Mouse (Mus musculus): Measurements from ENCODE around the gene C1rl. TPM values are rescaled to one million over a fixed set of nuclear protein-coding genes. Genes with fewer than 3 reads are reported as not detected.
A peak's percentile ranks its signal among the peaks of the same experiment; 100 is the strongest.

The C1rl gene
- total and polyA plus RNA-seq, 2 experiments, result 53.6 to 73.0 TPM

- Histone ChIP-seq H3K36me3 (ENCODE audit: control insufficient read depth, insufficient read depth, low read length) (no peaks in the 10 kb centered on the region), H3K79me2 (ENCODE audit: control insufficient read depth, insufficient read depth, low read length) (no peaks in the 10 kb centered on the region), H3K27me3 (ENCODE audit: control insufficient read depth, insufficient read depth, low read length) (no peaks in the 10 kb centered on the region), H3K9ac (ENCODE audit: low read depth, low read length) (no peak overlapping the region), H3K4me1 (ENCODE audit: control insufficient read depth, insufficient read depth, low read length) (peaks cover 16% of the 10 kb centered on the region), H3K4me3 (ENCODE audit: insufficient read depth, low read depth, low read length) (no peak overlapping the region), H3K27ac (replicated peaks; ENCODE audit: insufficient read depth, low read depth, low read length) (peak overlapping the region; percentile 81)
- no peak for TF ChIP-seq POLR2A (IDR thresholded peaks at IDR 0.05; ENCODE audit: extremely low read depth, insufficient read depth, low read length)
- TF ChIP-seq CTCF (IDR thresholded peaks at IDR 0.05; ENCODE audit: low read depth, low read length), result no peak
- peak; percentile 92 for DNase-seq (ENCODE audit: extremely low read depth, low read depth, low spot score)
- 38% methylated on average over 5 of the region's 5 CpGs for WGBS
Observed at GRCm38 (mm10) chr6:124456243-124456642, 36.7 kb upstream of the C1rl start.

GRCm38 (mm10) chr6:124457827-124458226 is 35.1 kb upstream of the C1rl start:
- Histone ChIP-seq H3K79me2 (ENCODE audit: control insufficient read depth, insufficient read depth, low read length) (no peaks in the 10 kb centered on the region), H3K27ac (replicated peaks; ENCODE audit: insufficient read depth, low read depth, low read length) (no peak overlapping the region), H3K4me1 (ENCODE audit: control insufficient read depth, insufficient read depth, low read length) (peaks cover 16% of the 10 kb centered on the region), H3K36me3 (ENCODE audit: control insufficient read depth, insufficient read depth, low read length) (no peaks in the 10 kb centered on the region), H3K9ac (ENCODE audit: low read depth, low read length) (no peak overlapping the region), H3K4me3 (ENCODE audit: insufficient read depth, low read depth, low read length) (no peak overlapping the region), H3K27me3 (ENCODE audit: control insufficient read depth, insufficient read depth, low read length) (no peaks in the 10 kb centered on the region)
- TF ChIP-seq CTCF (IDR thresholded peaks at IDR 0.05; ENCODE audit: low read depth, low read length), result no peak
- no peak for TF ChIP-seq POLR2A (IDR thresholded peaks at IDR 0.05; ENCODE audit: extremely low read depth, insufficient read depth, low read length)
- 94% methylated on average over 5 of the region's 5 CpGs for WGBS
- no peak for DNase-seq (ENCODE audit: extremely low read depth, low read depth, low spot score)

GRCm38 (mm10) chr6:124458505-124458904 is 34.4 kb upstream of the C1rl start:
- peaks cover 13% of the 10 kb centered on the region for H3K4me1 ChIP-seq (ENCODE audit: control insufficient read depth, insufficient read depth, low read length)
- TF ChIP-seq POLR2A (IDR thresholded peaks at IDR 0.05; ENCODE audit: extremely low read depth, insufficient read depth, low read length), result no peak
- TF ChIP-seq CTCF (IDR thresholded peaks at IDR 0.05; ENCODE audit: low read depth, low read length), result no peak
- WGBS, result 85% methylated on average over 11 of the region's 11 CpGs
- H3K36me3 ChIP-seq (ENCODE audit: control insufficient read depth, insufficient read depth, low read length), result no peaks in the 10 kb centered on the region
- no peak overlapping the region for H3K4me3 ChIP-seq (ENCODE audit: insufficient read depth, low read depth, low read length)
- no peak for DNase-seq (ENCODE audit: extremely low read depth, low read depth, low spot score)
- no peak overlapping the region for H3K27ac ChIP-seq (replicated peaks; ENCODE audit: insufficient read depth, low read depth, low read length)
- H3K9ac ChIP-seq (ENCODE audit: low read depth, low read length), result no peak overlapping the region
- H3K79me2 ChIP-seq (ENCODE audit: control insufficient read depth, insufficient read depth, low read length), result no peaks in the 10 kb centered on the region
- no peaks in the 10 kb centered on the region for H3K27me3 ChIP-seq (ENCODE audit: control insufficient read depth, insufficient read depth, low read length)

GRCm38 (mm10) chr6:124459388-124459787 is 33.5 kb upstream of the C1rl start:
- no peak for DNase-seq (ENCODE audit: extremely low read depth, low read depth, low spot score)
- TF ChIP-seq POLR2A (IDR thresholded peaks at IDR 0.05; ENCODE audit: extremely low read depth, insufficient read depth, low read length), result no peak
- TF ChIP-seq CTCF (IDR thresholded peaks at IDR 0.05; ENCODE audit: low read depth, low read length), result no peak
- WGBS, result 78% methylated on average over 4 of the region's 4 CpGs
- Histone ChIP-seq H3K9ac (ENCODE audit: low read depth, low read length) (no peak overlapping the region), H3K4me3 (ENCODE audit: insufficient read depth, low read depth, low read length) (no peak overlapping the region), H3K27ac (replicated peaks; ENCODE audit: insufficient read depth, low read depth, low read length) (no peak overlapping the region), H3K27me3 (ENCODE audit: control insufficient read depth, insufficient read depth, low read length) (0 out of 2 replicates have a peak, but pooled peaks cover under 1% of the 10 kb centered on the region), H3K36me3 (ENCODE audit: control insufficient read depth, insufficient read depth, low read length) (no peaks in the 10 kb centered on the region), H3K4me1 (ENCODE audit: control insufficient read depth, insufficient read depth, low read length) (peaks cover 13% of the 10 kb centered on the region), H3K79me2 (ENCODE audit: control insufficient read depth, insufficient read depth, low read length) (no peaks in the 10 kb centered on the region)

- Histone ChIP-seq H3K4me1 (ENCODE audit: control insufficient read depth, insufficient read depth, low read length) (no peaks in the 10 kb centered on the region), H3K9ac (ENCODE audit: low read depth, low read length) (no peak overlapping the region), H3K4me3 (ENCODE audit: insufficient read depth, low read depth, low read length) (no peak overlapping the region), H3K27ac (replicated peaks; ENCODE audit: insufficient read depth, low read depth, low read length) (no peak overlapping the region), H3K27me3 (ENCODE audit: control insufficient read depth, insufficient read depth, low read length) (peaks cover 5% of the 10 kb centered on the region; the same call in 1 of the 2 replicates), H3K79me2 (ENCODE audit: control insufficient read depth, insufficient read depth, low read length) (no peaks in the 10 kb centered on the region), H3K36me3 (ENCODE audit: control insufficient read depth, insufficient read depth, low read length) (no peaks in the 10 kb centered on the region)
- 59% methylated on average over 8 of the region's 8 CpGs for WGBS
- no peak for TF ChIP-seq CTCF (IDR thresholded peaks at IDR 0.05; ENCODE audit: low read depth, low read length)
- no peak for TF ChIP-seq POLR2A (IDR thresholded peaks at IDR 0.05; ENCODE audit: extremely low read depth, insufficient read depth, low read length)
- DNase-seq (ENCODE audit: extremely low read depth, low read depth, low spot score), result no peak
Observed at GRCm38 (mm10) chr6:124463881-124464291, 29.0 kb upstream of the C1rl start.

- TF ChIP-seq POLR2A (IDR thresholded peaks at IDR 0.05; ENCODE audit: extremely low read depth, insufficient read depth, low read length) (no peak), CTCF (IDR thresholded peaks at IDR 0.05; ENCODE audit: low read depth, low read length) (no peak)
- Histone ChIP-seq H3K36me3 (ENCODE audit: control insufficient read depth, insufficient read depth, low read length) (no peaks in the 10 kb centered on the region), H3K4me3 (ENCODE audit: insufficient read depth, low read depth, low read length) (no peak within 1 kb of the TSS), H3K27me3 (ENCODE audit: control insufficient read depth, insufficient read depth, low read length) (peaks cover 5% of the 10 kb centered on the region; the same call in 1 of the 2 replicates), H3K4me1 (ENCODE audit: control insufficient read depth, insufficient read depth, low read length) (no peaks in the 10 kb centered on the region), H3K79me2 (ENCODE audit: control insufficient read depth, insufficient read depth, low read length) (no peaks in the 10 kb centered on the region), H3K27ac (replicated peaks; ENCODE audit: insufficient read depth, low read depth, low read length) (no peak within 1 kb of the TSS), H3K9ac (ENCODE audit: low read depth, low read length) (no peak within 1 kb of the TSS)
- DNase-seq (ENCODE audit: extremely low read depth, low read depth, low spot score), result no peak
- 29% methylated on average over 27 of the region's 27 CpGs for WGBS
Observed at GRCm38 (mm10) chr6:124464305-124465271, 28.3 kb upstream of the C1rl start, which contains the start of gene Clstn3. TSS of gene Clstn3 (minus strand) at chr6:124464794.
